Mouse (Mus musculus) embryonic fibroblast, embryonic 13.5 days (primary cell): ENCODE data around the gene 9130019O22Rik. TPM values are rescaled to one million over a fixed set of nuclear protein-coding genes. Genes with fewer than 3 reads are reported as not detected.
A peak's percentile ranks its signal among the peaks of the same experiment; 100 is the strongest.
"Not testable (repeated sequence)": the region's sequence is repeated elsewhere in the genome, so short reads cannot be mapped to it uniquely, and the experiment has no call there.

ENCODE experiments used
- H3K27ac ChIP-seq: 2 replicates; pipeline ENCODE4 v1.5.1; 2012; ENCODE audit warnings: low read length, control low read depth, inconsistent platforms; ENCODE audit not compliant: insufficient read depth
- H3K4me1 ChIP-seq: 2 replicates; pipeline ENCODE4 v1.6.1; 2011; ENCODE audit warnings: low read length; ENCODE audit not compliant: control insufficient read depth, insufficient read depth
- H3K4me3 ChIP-seq: 2 replicates; pipeline ENCODE4 v1.5.1; 2011; ENCODE audit warnings: mild to moderate bottlenecking, control low read depth, low read length; ENCODE audit not compliant: insufficient read depth
- CTCF ChIP-seq: IDR thresholded peaks from 2 replicates; pipeline ENCODE4 v1.5.1; 2011; ENCODE audit warnings: mild to moderate bottlenecking, control low read depth, low read length, moderate library complexity, borderline replicate concordance; ENCODE audit not compliant: insufficient read depth
- POLR2A ChIP-seq: IDR thresholded peaks from 2 replicates; pipeline ENCODE4 v1.6.1; 2011; ENCODE audit warnings: low read depth, mild to moderate bottlenecking, control low read depth, low read length, moderate library complexity
- polyA plus RNA-seq: library from polyadenylated mRNA; stranded (reverse); fragments of >200 nt; gene quantifications from 2 replicates; pipeline ENCODE4 v1.2.4, GENCODE M21; 2011; ENCODE audit warnings: low read depth; ENCODE audit not compliant: missing spikeins, insufficient read length

9130019O22Rik gene
- polyA plus RNA-seq, 1 experiment = 2.1 TPM

GRCm38 (mm10) chr7:127375271-127376245 lies 11.4 kb downstream of the 9130019O22Rik start, which contains the start of gene Zfp747:
Gene Zfp747 (minus strand): TSS chr7:127376050.
- not testable (repeated sequence) for H3K4me1 ChIP-seq
- peak within 1 kb of the TSS; percentile 67; the same call in 1 of the 2 replicates for H3K27ac ChIP-seq

GRCm38 (mm10) chr7:127371870-127372269 lies 15.1 kb downstream of the 9130019O22Rik start:
- not testable (repeated sequence) for H3K27ac ChIP-seq, H3K4me3 ChIP-seq, H3K4me1 ChIP-seq

More at GRCm38 (mm10) chr7:127375271-127376245, 11.4 kb downstream of the 9130019O22Rik start, which contains the start of gene Zfp747:
- peak; percentile 43; the same call in 1 of the 2 replicates for TF ChIP-seq CTCF
- peak; percentile 89 for TF ChIP-seq POLR2A
- peak within 1 kb of the TSS; percentile 76 for H3K4me3 ChIP-seq

- H3K4me1 ChIP-seq = no peaks in the 10 kb centered on the region
- H3K27ac ChIP-seq = no peak overlapping the region
- TF ChIP-seq CTCF (no peak), POLR2A (no peak; the same call in 1 of the 2 replicates)
- no peak overlapping the region for H3K4me3 ChIP-seq
These were observed 15.8 kb downstream of the 9130019O22Rik start for GRCm38 (mm10) chr7:127371213-127371612.

GRCm38 (mm10) chr7:127366249-127366648 lies 20.7 kb downstream of the 9130019O22Rik start:
- Histone ChIP-seq H3K27ac (no peak overlapping the region), H3K4me1 (no peaks in the 10 kb centered on the region), H3K4me3 (no peak overlapping the region)
- TF ChIP-seq POLR2A = no peak
- TF ChIP-seq CTCF = no peak

GRCm38 (mm10) chr7:127364166-127364565 lies 22.8 kb downstream of the 9130019O22Rik start:
- Histone ChIP-seq H3K4me3 (peak overlapping the region; percentile 23), H3K4me1 (no peaks in the 10 kb centered on the region), H3K27ac (no peak overlapping the region)
- TF ChIP-seq CTCF (no peak), POLR2A (peak; percentile 62; the same call in 1 of the 2 replicates)

- Histone ChIP-seq H3K4me3 (peak overlapping the region; percentile 23), H3K4me1 (no peaks in the 10 kb centered on the region), H3K27ac (no peak overlapping the region)
- TF ChIP-seq POLR2A = 0 out of 2 replicates have a peak, but pooled peaks have one; percentile 15
- TF ChIP-seq CTCF = no peak
These were observed 23.5 kb downstream of the 9130019O22Rik start for GRCm38 (mm10) chr7:127363475-127363921.

- H3K4me1 ChIP-seq, H3K27ac ChIP-seq, H3K4me3 ChIP-seq: not testable (repeated sequence)
These were observed 24.5 kb downstream of the 9130019O22Rik start for GRCm38 (mm10) chr7:127362418-127362817.

GRCm38 (mm10) chr7:127361449-127361848 lies 25.5 kb downstream of the 9130019O22Rik start:
- no peak for TF ChIP-seq POLR2A
- TF ChIP-seq CTCF = no peak

GRCm38 (mm10) chr7:127360265-127360664 lies 26.7 kb downstream of the 9130019O22Rik start:
- Histone ChIP-seq H3K27ac (no peak overlapping the region), H3K4me3 (no peak overlapping the region)
- no peak for TF ChIP-seq CTCF
- TF ChIP-seq POLR2A = no peak

More at GRCm38 (mm10) chr7:127361449-127361848, 25.5 kb downstream of the 9130019O22Rik start:
- Histone ChIP-seq H3K4me3 (no peak overlapping the region), H3K27ac (no peak overlapping the region), H3K4me1 (no peaks in the 10 kb centered on the region)

GRCm38 (mm10) chr7:127358472-127358871 lies 28.5 kb downstream of the 9130019O22Rik start:
- no peak overlapping the region for H3K4me3 ChIP-seq
- TF ChIP-seq POLR2A = no peak
- no peak for TF ChIP-seq CTCF
- no peak overlapping the region for H3K27ac ChIP-seq
- no peaks in the 10 kb centered on the region for H3K4me1 ChIP-seq

More at GRCm38 (mm10) chr7:127360265-127360664, 26.7 kb downstream of the 9130019O22Rik start:
- no peaks in the 10 kb centered on the region for H3K4me1 ChIP-seq
